Mouse (Mus musculus): ENCODE measurements around the gene Dazap2. TPM values are rescaled to one million over a fixed set of nuclear protein-coding genes. Genes with fewer than 3 reads are reported as not detected.
A peak's percentile ranks its signal among the peaks of the same experiment; 100 is the strongest.

The Dazap2 gene
- 100 to 1,000 TPM; 169 to 241 TPM for total RNA-seq (2021)
- long read RNA-seq, experiment 1, transcript Dazap2-201 (4 exons, 2,135 nt), result major isoform, 92 of 110 reads
- long read RNA-seq, experiment 1, partial matches to known transcripts, result 8 of 110 reads
- long read RNA-seq, experiment 1, other reads (novel, unspliced or antisense), result 10 of 110 reads
- long read RNA-seq, experiment 2, transcript Dazap2-201 (4 exons, 2,135 nt), result major isoform, 95 of 155 reads
- long read RNA-seq, experiment 2, partial matches to known transcripts, result 5 of 155 reads
- long read RNA-seq, experiment 2, other reads (novel, unspliced or antisense), result 54 of 155 reads

- peak; percentile 98 to 99 for DNase-seq (ENCODE audit: low spot score in 2 of 2)
Observed at GRCm38 (mm10) chr15:100614996-100615824, at the start of gene Dazap2. Gene Dazap2, plus strand, starts transcription at chr15:100615349.

- DNase-seq (ENCODE audit: low spot score in 2 of 2), result no peak
Observed at GRCm38 (mm10) chr15:100566531-100566930, 48.6 kb upstream of the Dazap2 start.

GRCm38 (mm10) chr15:100569239-100569638, 45.9 kb upstream of the Dazap2 start:
- no peak for DNase-seq (ENCODE audit: low spot score in 2 of 2)

- DNase-seq (ENCODE audit: low spot score in 2 of 2), result no peak
Observed at GRCm38 (mm10) chr15:100573946-100574345, 41.2 kb upstream of the Dazap2 start.

- no peak for DNase-seq (ENCODE audit: low spot score in 2 of 2)
Observed at GRCm38 (mm10) chr15:100574378-100574777, 40.8 kb upstream of the Dazap2 start.

- no peak for DNase-seq (ENCODE audit: low spot score in 2 of 2)
Observed at GRCm38 (mm10) chr15:100575366-100575765, 39.8 kb upstream of the Dazap2 start.

- DNase-seq (ENCODE audit: low spot score in 2 of 2), result no peak
Observed at GRCm38 (mm10) chr15:100576392-100576791, 38.8 kb upstream of the Dazap2 start.

- no peak for DNase-seq (ENCODE audit: low spot score in 2 of 2)
Observed at GRCm38 (mm10) chr15:100576810-100577209, 38.3 kb upstream of the Dazap2 start.

- DNase-seq (ENCODE audit: low spot score in 2 of 2), result no peak
Observed at GRCm38 (mm10) chr15:100577972-100578371, 37.2 kb upstream of the Dazap2 start.

- DNase-seq (ENCODE audit: low spot score in 2 of 2), result no peak
Observed at GRCm38 (mm10) chr15:100580108-100580507, 35.0 kb upstream of the Dazap2 start.

GRCm38 (mm10) chr15:100585931-100586330, 29.2 kb upstream of the Dazap2 start:
- no peak for DNase-seq (ENCODE audit: low spot score in 2 of 2)

GRCm38 (mm10) chr15:100587166-100587565, 28.0 kb upstream of the Dazap2 start:
- DNase-seq (ENCODE audit: low spot score in 2 of 2), result no peak

GRCm38 (mm10) chr15:100588297-100588696, 26.9 kb upstream of the Dazap2 start:
- no peak for DNase-seq (ENCODE audit: low spot score in 2 of 2)

- DNase-seq (ENCODE audit: low spot score in 2 of 2), result no peak
Observed at GRCm38 (mm10) chr15:100590436-100590835, 24.7 kb upstream of the Dazap2 start.

- DNase-seq (ENCODE audit: low spot score in 2 of 2), result no peak
Observed at GRCm38 (mm10) chr15:100592817-100593216, 22.3 kb upstream of the Dazap2 start.

- DNase-seq (ENCODE audit: low spot score in 2 of 2), result no peak
Observed at GRCm38 (mm10) chr15:100598287-100598882, 16.8 kb upstream of the Dazap2 start.

- DNase-seq (ENCODE audit: low spot score in 2 of 2), result no peak
Observed at GRCm38 (mm10) chr15:100598883-100599275, 16.3 kb upstream of the Dazap2 start.

- DNase-seq (ENCODE audit: low spot score in 2 of 2), result peak; percentile 56 to 62
Observed at GRCm38 (mm10) chr15:100599276-100600046, 15.7 kb upstream of the Dazap2 start, which contains the start of gene Pou6f1. Gene Pou6f1, minus strand, starts transcription at chr15:100599984.

- peak; percentile 64 to 72 for DNase-seq (ENCODE audit: low spot score in 2 of 2)
Observed at GRCm38 (mm10) chr15:100600047-100600695, 15.0 kb upstream of the Dazap2 start.

GRCm38 (mm10) chr15:100600696-100601272, 14.4 kb upstream of the Dazap2 start:
- no peak for DNase-seq (ENCODE audit: low spot score in 2 of 2)
